Mouse (Mus musculus): ENCODE measurements around the gene Limd2. TPM values are rescaled to one million over a fixed set of nuclear protein-coding genes. Genes with fewer than 3 reads are reported as not detected.

The Limd2 gene
- polyA plus RNA-seq, 1 experiment from 2014 or later, result 261 TPM

GRCm38 (mm10) chr11:106162237-106162636, 1.6 kb upstream of the Limd2 start:
- WGBS, result 85% methylated on average over 2 of the region's 2 CpGs
- Histone ChIP-seq H3K36me3 (peaks cover 53% of the 10 kb centered on the region), H3K27me3 (ENCODE audit: insufficient read depth, poor library complexity, severe bottlenecking) (no peaks in the 10 kb centered on the region), H3K9me3 (no peaks in the 10 kb centered on the region), H3K4me3 (no peak overlapping the region), H3K4me1 (peaks cover 45% of the 10 kb centered on the region), H3K27ac (no peak overlapping the region)
- peak; percentile 67 for DNase-seq (ENCODE audit: low spot score)

- H3K4me3 ChIP-seq, result peak overlapping the region; percentile 90
- peak overlapping the region; percentile 97 for H3K27ac ChIP-seq
- DNase-seq (ENCODE audit: low spot score), result peak; percentile 89
- H3K4me1 ChIP-seq, result peaks cover 45% of the 10 kb centered on the region
- no peaks in the 10 kb centered on the region for H3K27me3 ChIP-seq (ENCODE audit: insufficient read depth, poor library complexity, severe bottlenecking)
- no peaks in the 10 kb centered on the region for H3K9me3 ChIP-seq
- H3K36me3 ChIP-seq, result peaks cover 58% of the 10 kb centered on the region
- WGBS, result under 1% methylated on average over 80 of the region's 106 CpGs
Measured at GRCm38 (mm10) chr11:106159921-106160840, 479 bp downstream of the Limd2 start.

DNA sequence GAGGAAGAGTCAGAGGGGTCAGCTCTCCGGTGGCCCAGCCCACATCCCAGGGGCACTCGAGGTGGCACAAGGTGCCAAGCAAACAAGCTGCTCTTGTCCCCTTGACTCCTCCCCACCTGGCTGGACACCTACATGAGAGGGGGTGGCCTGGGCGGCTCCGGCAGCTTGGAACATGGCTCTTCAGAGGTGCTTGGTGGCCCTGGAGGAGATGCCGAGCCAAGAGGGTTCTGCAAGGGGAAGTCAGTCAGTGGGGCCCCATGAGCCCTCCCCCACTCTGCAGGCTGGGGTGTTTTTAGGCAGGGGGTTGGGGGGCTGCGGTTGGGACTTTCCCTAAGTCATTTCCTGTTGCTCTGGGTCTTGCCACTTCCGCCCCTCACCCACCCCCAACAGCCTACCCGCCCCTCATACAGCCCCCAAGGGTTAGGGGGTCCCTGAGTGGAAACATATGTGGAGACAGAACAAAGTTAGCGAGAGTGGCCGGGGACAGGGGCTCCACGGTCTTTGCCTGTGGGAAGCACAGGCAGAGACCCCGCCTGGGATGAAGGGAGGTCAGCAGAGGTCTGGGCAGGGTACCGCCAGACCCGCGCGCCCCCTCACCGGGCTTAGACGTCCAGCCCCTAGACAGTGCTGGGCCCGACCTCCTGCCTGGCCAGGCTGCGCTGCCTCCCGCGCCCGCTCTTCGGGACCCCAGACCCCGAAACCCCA, 1.3 kb downstream of the Limd2 start:
- no peaks in the 10 kb centered on the region for H3K27me3 ChIP-seq (ENCODE audit: insufficient read depth, poor library complexity, severe bottlenecking)
- H3K36me3 ChIP-seq, result peaks cover 59% of the 10 kb centered on the region
- H3K4me3 ChIP-seq, result peak overlapping the region; percentile 90
- peak; percentile 82 for DNase-seq (ENCODE audit: low spot score)
- H3K4me1 ChIP-seq, result peaks cover 45% of the 10 kb centered on the region
- under 1% methylated on average over 25 of the region's 25 CpGs for WGBS
- no peaks in the 10 kb centered on the region for H3K9me3 ChIP-seq
- H3K27ac ChIP-seq, result peak overlapping the region; percentile 97

DNA sequence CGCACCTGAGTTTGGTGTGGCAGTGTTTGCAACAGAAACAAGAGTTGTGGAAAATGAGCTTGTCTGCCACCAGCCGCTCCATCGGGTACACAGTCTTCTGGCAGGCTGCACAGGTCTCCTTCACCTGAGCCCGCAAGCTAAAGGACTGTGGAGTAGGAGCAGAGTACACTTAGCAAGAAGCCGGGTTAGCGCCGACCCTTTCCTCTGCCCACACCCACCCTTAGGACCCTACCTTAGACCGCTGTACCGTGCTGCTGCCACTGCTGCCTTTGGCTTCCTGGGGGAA, 1.8 kb downstream of the Limd2 start:
- no peak for DNase-seq (ENCODE audit: low spot score)
- whole genome bisulfite sequencing, result 33% methylated on average over 9 of the region's 9 CpGs
- Histone ChIP-seq H3K9me3 (no peaks in the 10 kb centered on the region), H3K36me3 (peaks cover 59% of the 10 kb centered on the region), H3K27me3 (ENCODE audit: insufficient read depth, poor library complexity, severe bottlenecking) (no peaks in the 10 kb centered on the region), H3K27ac (peak overlapping the region; percentile 97), H3K4me3 (peak overlapping the region; percentile 90), H3K4me1 (peaks cover 44% of the 10 kb centered on the region)

GRCm38 (mm10) chr11:106158081-106158929, 2.4 kb downstream of the Limd2 start:
- DNase-seq (ENCODE audit: low spot score), result no peak
- H3K4me3 ChIP-seq, result peak overlapping the region; percentile 90
- 55% methylated on average over 14 of the region's 14 CpGs for WGBS
- H3K36me3 ChIP-seq, result peaks cover 58% of the 10 kb centered on the region
- H3K9me3 ChIP-seq, result no peaks in the 10 kb centered on the region
- no peaks in the 10 kb centered on the region for H3K27me3 ChIP-seq (ENCODE audit: insufficient read depth, poor library complexity, severe bottlenecking)
- peak overlapping the region; percentile 97 for H3K27ac ChIP-seq
- H3K4me1 ChIP-seq, result peaks cover 39% of the 10 kb centered on the region

DNA sequence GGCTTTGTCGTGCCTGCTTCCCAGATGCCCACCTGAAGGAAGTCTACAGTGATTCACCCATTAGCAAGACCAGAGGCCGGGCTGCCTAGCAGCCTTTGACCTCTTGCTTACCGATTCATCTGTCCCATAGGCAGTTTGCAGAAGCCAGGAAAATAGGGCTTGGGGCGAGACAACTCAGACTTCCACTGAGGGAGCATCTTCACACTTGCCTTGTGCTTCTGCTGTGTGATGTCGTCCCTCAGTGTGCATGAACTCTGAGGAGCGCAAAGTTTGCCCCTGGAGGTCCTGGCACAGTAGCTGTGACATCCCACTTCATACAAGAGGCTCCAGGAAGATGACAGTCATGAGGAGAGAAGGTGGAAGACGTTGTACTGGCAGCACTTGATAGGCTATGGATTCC, 3.5 kb downstream of the Limd2 start:
- peaks cover 68% of the 10 kb centered on the region for H3K36me3 ChIP-seq
- 86% methylated on average over 7 of the region's 7 CpGs for WGBS
- peaks cover 38% of the 10 kb centered on the region for H3K4me1 ChIP-seq
- no peak overlapping the region for H3K4me3 ChIP-seq
- DNase-seq (ENCODE audit: low spot score), result no peak
- no peaks in the 10 kb centered on the region for H3K27me3 ChIP-seq (ENCODE audit: insufficient read depth, poor library complexity, severe bottlenecking)
- no peak overlapping the region for H3K27ac ChIP-seq
- no peaks in the 10 kb centered on the region for H3K9me3 ChIP-seq

GRCm38 (mm10) chr11:106156257-106156656, 4.4 kb downstream of the Limd2 start:
- Histone ChIP-seq H3K27me3 (ENCODE audit: insufficient read depth, poor library complexity, severe bottlenecking) (no peaks in the 10 kb centered on the region), H3K4me3 (no peak overlapping the region), H3K27ac (no peak overlapping the region), H3K36me3 (peaks cover 77% of the 10 kb centered on the region), H3K9me3 (no peaks in the 10 kb centered on the region), H3K4me1 (peaks cover 32% of the 10 kb centered on the region)
- DNase-seq (ENCODE audit: low spot score), result no peak
- 77% methylated on average over 1 of the region's 1 CpGs for WGBS

DNA sequence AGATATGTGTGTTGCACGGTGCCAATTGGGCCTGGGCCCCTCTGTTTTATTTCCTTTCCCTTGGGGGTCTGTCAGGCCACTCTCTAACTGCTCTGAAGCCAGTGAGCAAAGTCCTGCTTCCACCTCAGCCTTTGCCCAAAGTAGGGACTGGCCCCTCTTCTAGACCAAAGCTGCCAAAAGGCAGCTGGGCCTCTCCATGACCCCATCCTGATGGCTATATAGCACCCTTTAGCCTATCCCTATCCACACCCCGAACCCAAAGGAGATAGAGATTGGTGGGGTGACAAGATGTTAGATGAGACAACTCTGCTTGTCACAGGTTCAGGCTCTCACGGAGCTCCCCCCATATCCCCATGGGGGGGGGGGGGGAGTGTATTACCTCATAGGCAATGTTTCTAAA, 4.9 kb downstream of the Limd2 start:
- Histone ChIP-seq H3K4me1 (peaks cover 27% of the 10 kb centered on the region), H3K27me3 (ENCODE audit: insufficient read depth, poor library complexity, severe bottlenecking) (no peaks in the 10 kb centered on the region), H3K36me3 (peaks cover 82% of the 10 kb centered on the region), H3K27ac (no peak overlapping the region), H3K9me3 (no peaks in the 10 kb centered on the region), H3K4me3 (no peak overlapping the region)
- WGBS, result 67% methylated on average over 3 of the region's 3 CpGs
- DNase-seq (ENCODE audit: low spot score), result no peak

GRCm38 (mm10) chr11:106154770-106155169, 5.9 kb downstream of the Limd2 start:
- WGBS, result 68% methylated on average over 2 of the region's 2 CpGs
- Histone ChIP-seq H3K4me3 (no peak overlapping the region), H3K27ac (no peak overlapping the region)

DNA sequence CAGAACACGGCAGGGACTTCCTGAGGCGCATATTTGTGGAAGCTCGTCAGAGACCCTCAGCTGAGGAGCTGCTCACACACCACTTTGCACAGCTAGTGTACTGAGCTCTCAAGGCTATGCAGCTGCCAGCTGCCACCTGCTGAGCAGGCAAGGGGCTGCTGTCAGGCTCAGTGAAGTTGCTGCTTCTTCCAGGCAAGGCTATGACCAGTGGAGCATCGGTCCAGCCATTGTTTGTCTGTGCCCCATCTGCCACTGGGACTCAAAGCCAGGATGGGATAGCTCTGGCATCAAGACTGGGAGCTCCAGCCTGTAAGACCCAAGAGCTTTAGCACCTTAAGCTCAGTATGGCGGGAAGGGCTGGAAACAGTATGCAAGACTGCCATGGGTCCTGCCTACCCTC, 6.6 kb downstream of the Limd2 start:
- WGBS, result 74% methylated on average over 5 of the region's 5 CpGs
- H3K4me1 ChIP-seq, result peaks cover 17% of the 10 kb centered on the region
- no peak overlapping the region for H3K4me3 ChIP-seq
- peaks cover 98% of the 10 kb centered on the region for H3K36me3 ChIP-seq
- no peak for DNase-seq (ENCODE audit: low spot score)
- H3K27ac ChIP-seq, result no peak overlapping the region
- H3K9me3 ChIP-seq, result no peaks in the 10 kb centered on the region
- no peaks in the 10 kb centered on the region for H3K27me3 ChIP-seq (ENCODE audit: insufficient read depth, poor library complexity, severe bottlenecking)

More at GRCm38 (mm10) chr11:106154770-106155169, 5.9 kb downstream of the Limd2 start:
- Histone ChIP-seq H3K27me3 (ENCODE audit: insufficient read depth, poor library complexity, severe bottlenecking) (no peaks in the 10 kb centered on the region), H3K4me1 (peaks cover 23% of the 10 kb centered on the region), H3K36me3 (peaks cover 92% of the 10 kb centered on the region), H3K9me3 (no peaks in the 10 kb centered on the region)
- DNase-seq (ENCODE audit: low spot score), result no peak

- Histone ChIP-seq H3K27ac (no peak overlapping the region), H3K27me3 (ENCODE audit: insufficient read depth, poor library complexity, severe bottlenecking) (no peaks in the 10 kb centered on the region), H3K4me3 (no peak overlapping the region), H3K9me3 (no peaks in the 10 kb centered on the region), H3K4me1 (no peaks in the 10 kb centered on the region), H3K36me3 (peaks cover 99% of the 10 kb centered on the region)
- WGBS, result 75% methylated on average over 8 of the region's 8 CpGs
- DNase-seq (ENCODE audit: low spot score), result no peak
Measured at GRCm38 (mm10) chr11:106152132-106152531, 8.5 kb downstream of the Limd2 start.

- DNase-seq (ENCODE audit: low spot score), result no peak
- WGBS, result 81% methylated on average over 3 of the region's 3 CpGs
- Histone ChIP-seq H3K4me3 (no peak overlapping the region), H3K27me3 (ENCODE audit: insufficient read depth, poor library complexity, severe bottlenecking) (no peaks in the 10 kb centered on the region), H3K4me1 (no peaks in the 10 kb centered on the region), H3K9me3 (no peaks in the 10 kb centered on the region), H3K27ac (no peak overlapping the region), H3K36me3 (peaks cover 97% of the 10 kb centered on the region)
Measured at GRCm38 (mm10) chr11:106151219-106151618, 9.4 kb downstream of the Limd2 start.

All from heart, embryonic 10.5 days (tissue).